Mouse (Mus musculus) CH12F3 (cell line): ENCODE data around the gene Kazald1.

ENCODE experiments used
- in situ Hi-C: fragments of 300-500 bp; cut with MboI; formaldehyde crosslinking; loops from 2 replicates; pipeline ENCODE4 v1.14.3; 2020; ENCODE audit warnings: low sequenced_read_pairs

Kazald1 gene

DNA sequence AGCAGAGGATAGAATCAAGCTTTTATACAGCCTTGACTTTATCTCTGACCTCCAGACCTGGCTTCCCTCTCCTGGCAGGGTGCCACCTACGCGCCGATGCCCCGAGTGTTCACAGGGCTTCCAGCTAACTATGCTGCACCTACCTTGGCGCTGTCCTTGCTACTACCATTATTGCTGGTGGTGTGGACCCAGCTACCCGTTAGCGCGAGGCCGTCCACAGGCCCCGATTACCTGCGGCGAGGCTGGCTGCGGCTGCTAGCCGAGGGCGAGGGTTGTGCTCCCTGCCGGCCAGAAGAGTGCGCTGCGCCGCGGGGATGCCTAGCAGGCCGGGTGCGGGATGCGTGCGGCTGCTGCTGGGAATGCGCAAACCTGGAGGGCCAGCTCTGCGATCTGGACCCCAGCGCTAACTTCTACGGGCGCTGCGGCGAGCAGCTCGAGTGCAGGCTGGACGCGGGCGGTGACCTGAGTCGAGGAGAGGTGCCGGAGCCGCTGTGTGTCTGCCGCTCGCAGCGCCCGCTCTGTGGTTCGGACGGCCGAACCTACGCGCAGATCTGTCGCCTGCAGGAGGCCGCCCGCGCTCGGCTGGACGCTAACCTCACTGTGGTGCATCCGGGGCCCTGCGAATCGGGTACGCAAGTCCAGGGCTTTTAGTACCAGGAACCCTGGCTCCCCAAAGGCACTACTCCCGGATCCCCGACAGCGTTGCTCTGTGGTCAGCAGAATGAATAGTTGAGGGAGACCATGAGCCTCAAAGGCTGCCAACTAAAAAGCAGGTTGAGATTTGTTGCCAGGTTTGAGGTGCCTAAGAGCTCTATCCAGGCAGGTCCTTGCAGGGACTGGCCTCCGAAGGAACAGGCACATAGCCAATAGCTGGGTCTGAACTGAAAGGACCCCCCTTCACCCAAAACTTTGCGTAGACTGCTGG lies 1.8 kb downstream of the Kazald1 start:
- in situ Hi-C loops, result no loop called here

DNA sequence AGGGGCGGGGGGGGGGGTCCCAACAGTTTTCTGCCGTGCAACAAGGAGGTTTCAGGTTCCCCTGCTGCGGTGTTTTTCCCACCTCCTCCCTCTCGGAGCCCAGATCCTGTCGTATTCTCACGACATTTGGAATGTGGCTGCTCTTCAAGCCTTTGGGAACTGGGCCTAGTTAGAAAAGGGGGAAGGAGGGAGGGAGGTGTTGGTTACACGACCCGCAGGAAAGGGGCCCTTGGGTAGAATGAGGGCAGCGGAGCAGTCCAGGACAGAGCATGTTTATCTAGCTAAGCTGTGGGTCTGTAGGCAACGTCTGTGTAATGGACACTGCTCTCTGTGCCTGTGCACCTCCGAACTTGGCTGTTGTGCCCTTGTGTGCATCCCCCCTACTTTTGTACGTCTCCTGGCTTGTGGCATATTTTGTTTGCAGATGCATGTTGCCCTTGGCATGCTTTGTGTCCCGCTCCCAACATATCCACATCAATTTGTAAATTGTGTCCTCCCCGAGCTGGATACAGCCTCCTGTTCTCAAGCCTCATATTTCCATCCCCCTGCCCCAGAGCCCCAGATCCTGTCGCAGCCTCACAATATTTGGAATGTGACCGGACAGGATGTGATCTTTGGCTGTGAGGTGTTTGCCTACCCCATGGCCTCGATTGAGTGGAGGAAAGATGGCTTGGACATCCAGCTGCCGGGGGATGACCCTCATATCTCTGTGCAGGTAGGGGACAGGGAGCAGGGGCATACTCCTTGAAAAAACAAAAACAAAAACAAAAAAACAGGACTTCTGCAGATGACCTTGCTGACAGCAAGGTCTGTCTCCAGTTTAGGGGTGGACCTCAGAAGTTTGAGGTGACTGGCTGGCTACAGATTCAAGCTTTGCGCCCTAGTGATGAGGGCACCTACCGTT lies 3.0 kb downstream of the Kazald1 start:
- in situ Hi-C loops, result no loop called here

DNA sequence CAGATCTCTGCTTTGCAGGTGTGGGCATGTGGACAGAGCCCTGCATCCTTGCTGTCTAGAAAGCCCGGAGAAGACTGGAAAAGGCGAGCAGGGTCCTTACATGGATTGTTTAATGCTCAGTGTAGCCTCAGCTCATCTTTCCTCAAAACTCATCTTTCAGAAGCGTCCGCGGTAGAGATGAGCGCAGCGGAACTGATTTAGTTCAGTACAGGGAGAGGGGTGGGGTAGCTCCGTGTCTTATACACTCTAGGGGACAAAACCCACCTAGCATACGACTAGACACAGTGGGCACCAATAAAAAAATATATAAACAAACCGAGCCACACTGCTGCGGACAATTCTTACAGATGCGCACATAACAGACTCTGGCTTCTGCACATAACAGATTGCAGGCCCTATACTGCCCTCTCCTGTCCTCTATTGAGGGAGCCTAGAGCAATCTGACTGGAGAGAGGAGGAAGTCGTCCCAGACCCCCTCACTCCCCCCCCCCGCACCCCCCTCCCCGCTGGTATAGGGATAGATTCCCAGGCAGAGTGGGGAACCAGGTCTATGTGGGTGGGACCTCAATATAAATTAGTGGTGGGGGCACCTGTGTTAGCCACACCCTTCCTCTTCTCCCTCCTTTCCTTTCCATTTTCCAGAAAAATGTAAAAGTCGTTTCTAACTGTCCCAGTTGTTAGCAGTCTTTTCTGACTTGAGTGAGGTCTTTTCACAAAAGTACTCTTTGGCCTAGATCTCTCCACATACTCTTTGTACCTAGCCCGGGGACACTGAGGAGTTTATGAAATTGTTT lies 4.1 kb downstream of the Kazald1 start:
- in situ Hi-C loops, result no loop called here

DNA sequence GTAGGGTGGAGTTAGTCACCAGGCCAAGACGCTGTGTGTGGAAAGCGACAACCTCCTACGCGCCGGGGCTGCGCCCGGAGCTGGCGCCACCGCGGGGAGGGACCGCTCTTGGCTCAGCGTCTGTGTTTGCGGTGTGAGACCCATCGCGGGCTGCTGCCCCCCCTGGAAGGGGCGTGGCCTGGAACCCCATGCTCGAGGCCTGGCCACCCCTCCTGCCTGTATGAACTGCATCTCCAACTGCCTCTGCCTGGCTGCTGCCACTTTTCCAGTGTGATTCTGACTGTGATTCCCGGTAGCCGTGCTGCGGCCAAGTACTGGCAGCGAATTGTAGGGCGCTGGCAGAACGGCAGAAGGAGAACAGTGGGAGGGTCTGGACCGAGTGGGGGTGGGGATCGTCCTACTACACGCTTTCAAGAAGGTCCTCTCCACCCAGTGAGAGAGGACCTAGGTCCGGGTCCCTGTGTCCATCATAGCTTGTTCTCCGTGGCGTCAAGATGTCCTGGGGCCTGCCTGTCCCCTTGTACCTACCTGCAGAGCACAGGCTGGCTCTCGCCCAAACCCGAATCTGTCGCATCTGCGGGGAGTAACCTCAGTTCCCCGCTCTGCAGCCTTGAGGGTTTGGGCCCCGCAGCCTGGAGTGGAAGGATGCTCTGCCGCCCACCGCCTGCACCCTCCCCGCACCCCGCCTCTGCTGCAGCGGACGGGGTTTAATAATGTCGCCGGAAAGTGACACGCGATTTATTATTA lies 4.9 kb downstream of the Kazald1 start:
- in situ Hi-C loops, result no loop called here

DNA sequence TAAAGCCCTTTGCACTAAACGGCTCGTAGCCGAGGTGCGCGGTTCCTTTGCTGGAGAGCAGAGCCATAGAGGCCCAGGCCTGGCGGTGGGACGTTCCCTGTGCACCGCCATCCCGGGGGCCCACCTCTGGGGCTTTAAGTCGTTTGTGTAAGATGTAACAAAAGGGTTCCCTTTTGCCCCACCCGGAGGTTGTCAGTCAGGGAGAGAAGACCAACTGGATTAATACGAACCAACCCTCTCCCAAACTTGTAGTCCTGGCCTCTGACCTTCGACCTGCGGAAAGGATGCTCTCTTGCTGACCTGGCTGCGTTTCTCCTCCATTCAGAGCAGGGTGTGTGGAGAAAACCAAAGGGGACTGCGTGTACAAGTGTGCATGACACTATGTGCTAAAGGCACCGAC lies 5.7 kb downstream of the Kazald1 start:
- in situ Hi-C loops, result no loop called here

DNA sequence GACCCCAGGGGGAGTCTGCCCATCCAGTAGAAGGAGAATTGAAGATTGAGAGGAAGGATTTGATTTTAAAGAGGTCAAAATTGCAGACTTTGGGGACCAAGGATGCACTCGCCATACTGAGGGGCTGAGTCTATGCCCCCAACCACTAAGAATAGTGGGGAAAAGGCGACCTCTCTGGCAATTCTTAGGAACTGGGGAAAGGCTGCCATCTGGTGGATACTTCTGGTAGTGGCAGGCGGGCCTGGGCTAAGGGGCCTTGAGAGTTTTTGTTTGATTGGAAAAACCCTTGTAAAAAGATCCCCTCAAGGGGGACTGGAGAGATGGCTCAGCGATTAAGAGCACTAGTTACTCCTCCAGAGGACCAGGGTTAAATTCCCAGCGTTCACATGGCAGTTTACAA lies 6.2 kb downstream of the Kazald1 start:
- in situ Hi-C loops, result no loop called here

DNA sequence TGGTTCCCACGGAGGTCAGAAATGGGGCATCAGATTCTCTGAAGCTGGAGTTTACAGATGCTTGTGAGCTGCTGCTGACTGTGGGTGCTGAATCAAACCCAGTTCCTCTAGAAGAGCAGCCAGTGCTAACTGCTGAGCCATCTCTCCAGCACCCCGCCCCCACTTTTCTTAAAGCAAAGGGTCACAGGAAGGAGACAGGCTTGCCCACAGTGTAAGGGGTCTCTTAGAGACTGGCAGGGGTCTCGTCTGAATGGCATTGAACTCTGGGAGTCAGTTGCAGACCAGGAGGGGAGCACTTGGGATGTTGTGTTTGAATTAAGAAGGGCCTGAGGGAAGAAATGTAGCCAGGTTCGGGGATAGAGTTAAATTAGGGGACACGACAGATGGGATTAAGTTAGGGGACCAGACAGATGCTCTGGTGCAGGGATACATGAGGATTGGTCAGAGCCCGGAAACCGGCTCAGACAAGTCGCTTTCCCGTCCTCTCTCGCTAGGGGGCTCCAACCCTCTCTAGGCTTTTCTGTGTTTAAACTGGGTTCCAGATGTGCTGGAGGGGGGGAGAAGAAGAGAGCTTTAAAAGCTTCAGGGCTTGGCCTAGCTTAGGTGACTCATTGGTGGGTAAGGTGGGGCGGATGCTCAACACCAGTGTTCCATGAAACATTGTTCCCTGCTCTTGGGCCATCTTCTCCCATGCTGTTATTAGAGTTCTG lies 7.0 kb downstream of the Kazald1 start:
- in situ Hi-C loops, result no loop called here

DNA sequence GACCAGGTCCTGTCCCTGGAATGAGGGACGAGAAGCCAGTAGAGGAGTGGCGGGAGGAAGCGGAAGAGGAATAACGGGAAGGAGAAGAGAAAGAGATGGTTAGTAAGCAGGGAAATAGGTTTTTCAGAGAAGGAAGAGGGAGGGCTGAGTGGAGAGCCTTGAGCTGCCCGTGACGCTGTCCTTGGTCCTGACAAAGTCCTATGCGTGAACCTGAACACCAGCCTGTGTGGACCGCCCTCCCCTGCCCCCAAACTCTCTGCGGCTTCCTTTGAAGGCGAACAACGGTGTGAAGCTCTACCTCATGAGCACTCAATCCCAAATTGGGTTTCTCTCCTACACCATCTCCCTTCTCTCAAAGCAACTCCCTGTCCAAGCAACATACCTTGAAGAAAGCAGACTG lies 22.8 kb downstream of the Kazald1 start:
- in situ Hi-C loops, result no loop called here

DNA sequence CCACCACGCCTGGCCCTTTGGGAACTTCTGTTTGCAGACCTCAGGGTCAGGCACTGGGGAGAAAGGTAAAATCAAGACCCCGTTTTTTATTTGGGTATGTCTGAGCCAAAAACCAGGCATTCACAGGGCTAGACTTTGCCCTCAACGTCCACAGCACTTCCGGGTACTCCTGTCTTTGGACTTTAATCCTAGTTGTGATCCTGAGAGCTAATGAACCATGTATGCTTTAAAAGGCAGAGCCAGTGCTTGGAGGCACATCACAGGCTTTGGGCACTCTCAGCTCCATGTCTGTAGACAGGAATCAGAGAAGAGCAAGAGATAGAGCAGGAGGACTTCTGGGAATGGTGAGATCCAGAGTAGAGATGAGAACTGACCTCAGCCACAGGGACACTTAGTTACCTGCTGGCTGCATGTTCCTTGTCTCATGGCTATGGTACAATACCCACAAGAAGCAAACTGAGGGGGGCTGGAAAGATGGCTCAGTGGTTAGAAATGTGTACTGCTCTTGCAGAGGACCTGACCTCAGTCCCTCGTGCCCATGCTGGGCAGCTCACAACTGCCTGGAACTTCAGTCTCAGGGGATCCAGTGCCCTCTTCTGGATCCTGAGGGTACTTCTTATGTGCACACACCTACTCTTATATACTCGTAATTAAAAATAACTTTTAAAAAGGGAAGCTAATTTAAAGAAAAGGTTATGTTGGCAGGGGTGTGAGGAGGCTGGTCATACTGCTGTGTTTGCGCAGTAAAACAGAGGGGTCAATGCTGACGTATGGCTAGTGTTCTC lies 25.6 kb downstream of the Kazald1 start:
- in situ Hi-C loops, result no loop called here

DNA sequence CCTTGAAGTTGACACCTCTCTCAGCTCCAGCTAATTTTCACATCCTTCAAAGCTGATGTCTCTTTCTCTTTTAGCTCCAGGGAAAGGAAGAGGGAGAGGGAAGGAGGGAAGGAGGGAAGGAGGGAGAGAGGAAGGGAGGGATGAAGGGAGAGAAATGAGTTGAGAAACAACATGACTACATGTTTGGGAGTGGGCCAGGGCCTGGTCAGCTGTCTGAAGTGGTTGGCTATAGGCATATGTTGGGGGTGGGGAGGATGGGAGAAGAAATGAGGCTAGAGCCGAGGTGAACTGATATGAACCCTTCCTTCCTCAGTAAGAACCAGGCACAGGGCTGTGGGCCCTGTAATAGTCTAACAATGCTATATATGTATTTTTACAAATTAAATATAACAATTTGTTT lies 30.6 kb downstream of the Kazald1 start:
- in situ Hi-C loops, result no loop called here

DNA sequence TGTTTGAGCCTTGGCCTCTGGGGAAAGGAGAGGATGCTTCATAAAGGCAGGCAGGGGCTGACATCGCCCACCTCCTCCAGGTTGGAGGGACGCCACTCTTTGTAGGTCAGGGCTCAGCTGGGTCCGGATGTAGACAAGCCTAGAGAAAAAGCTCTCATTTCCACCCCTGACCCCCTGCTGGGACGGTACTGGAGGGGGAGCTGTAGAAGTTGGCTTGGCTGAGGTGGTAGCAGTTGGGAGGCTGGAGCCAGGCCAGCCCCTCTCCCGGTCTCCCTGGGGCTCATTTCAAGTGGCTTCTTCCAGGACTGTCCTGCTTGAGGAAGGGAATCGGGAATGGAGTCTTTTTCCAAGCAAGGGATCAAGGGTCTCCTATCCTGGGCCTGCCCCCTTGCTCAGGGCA lies 31.6 kb downstream of the Kazald1 start:
- in situ Hi-C loops, result no loop called here

DNA sequence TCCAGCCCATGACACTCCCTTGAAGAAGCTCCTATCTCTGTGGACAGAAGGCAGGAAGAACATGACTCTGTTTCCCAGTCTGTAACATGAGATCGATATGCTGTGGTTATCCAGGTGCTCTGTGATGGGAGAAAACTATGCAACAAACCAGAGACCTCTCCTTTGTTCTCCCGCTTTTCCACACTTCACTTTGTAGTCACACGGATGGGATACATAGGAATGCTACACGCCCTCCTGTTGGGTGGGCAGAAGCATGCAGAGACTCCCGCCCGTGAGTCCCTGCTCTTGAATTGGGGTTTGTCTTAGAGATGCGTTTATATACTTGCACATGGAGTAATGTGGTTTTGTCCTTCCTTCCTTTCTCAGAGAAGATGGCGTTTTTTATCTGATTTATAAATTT lies 35.6 kb downstream of the Kazald1 start:
- in situ Hi-C loops, result no loop called here

DNA sequence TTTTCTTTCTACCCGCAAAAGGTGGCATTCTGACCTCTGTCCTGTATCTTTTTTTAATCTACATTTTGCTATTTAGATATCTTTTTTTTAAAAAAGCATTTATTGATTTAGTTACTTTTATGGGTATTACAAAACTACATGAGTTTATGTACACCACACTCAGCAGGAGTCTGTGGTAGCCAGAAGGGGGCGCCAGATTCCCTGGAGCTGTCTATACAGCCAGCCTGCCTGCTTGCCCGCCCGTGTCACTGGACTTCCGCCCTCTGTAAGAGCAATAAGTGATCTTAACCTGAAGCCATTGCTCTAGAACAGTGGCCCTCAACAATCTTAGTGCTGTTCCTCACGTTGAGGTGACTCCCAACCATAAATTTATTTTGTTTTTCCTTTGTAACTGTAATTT lies 37.4 kb downstream of the Kazald1 start:
- in situ Hi-C loops, result no loop called here

DNA sequence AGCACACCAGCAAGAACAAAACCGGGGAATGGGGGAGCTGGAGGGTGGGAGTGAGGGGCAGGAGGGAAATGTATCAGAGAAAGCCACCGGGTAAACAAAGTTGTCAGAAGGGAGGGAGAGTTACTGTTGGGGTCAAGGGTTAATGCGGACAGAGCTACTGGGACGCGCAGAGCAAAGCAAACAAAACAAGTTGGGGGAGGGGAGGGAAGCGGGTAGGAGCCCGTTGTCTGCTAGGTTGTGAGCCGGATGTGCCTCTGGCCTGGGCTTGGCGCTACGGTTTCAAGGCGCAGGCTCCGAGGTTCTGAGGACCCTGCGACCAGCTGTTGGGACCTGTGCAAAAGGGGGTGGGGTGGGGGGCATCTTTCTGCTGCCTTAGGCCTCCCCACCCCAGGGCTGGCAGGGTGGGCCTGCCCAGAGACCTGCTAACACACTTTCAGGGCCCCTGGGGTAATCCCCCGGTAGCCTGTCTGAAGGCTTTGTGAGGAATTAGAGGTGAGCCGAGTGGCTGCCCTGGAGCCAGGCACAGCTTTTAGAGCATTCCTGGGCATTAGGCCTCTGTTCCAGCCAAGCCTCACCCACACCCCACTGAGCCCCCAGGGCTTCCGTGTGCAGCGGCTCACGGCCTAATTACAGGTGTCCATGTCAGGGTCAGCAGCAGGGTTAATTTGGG lies 38.9 kb downstream of the Kazald1 start:
- in situ Hi-C loops, result no loop called here

DNA sequence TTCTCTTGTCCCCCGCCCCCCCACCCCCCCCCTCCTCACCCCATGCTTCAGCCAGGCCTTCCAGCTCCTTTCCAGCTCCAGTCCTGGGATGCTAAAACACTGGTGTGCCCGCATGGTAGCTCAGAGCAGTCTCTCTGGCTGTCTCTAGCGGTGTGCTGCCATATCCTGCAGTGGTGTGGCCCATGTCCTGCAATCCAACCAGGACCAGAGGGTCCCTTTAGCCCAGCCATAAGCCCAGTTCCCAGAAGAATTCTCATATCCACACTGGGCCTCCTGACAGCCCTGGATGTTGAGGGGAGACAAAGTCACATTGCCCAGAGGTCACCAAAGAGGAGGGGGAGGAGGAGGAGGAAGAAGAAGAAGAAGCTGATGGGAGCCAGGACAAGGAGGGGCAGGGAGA lies 39.7 kb downstream of the Kazald1 start:
- in situ Hi-C loops, result no loop called here

DNA sequence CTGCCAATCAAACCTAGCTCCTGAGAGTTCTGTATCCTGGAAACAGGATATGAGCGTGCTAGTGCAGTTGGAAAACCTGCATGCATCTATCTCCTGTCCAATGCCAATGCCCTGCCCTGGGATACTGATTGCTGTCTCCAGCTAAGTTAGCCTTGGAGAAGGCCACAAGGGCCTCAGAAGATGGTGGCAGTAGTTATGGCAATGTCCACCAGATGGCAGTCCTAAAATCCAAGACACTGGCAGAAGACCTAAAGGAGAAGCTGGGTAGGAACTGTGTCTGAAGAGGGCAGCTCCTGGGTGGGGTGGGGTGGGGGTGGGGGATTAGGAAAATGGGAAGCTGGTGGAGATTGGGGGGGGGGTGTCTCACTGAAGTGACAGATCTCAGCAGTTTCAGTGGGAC lies 41.8 kb downstream of the Kazald1 start:
- in situ Hi-C loops, result no loop called here
